Mouse (Mus musculus) adipocyte (in vitro differentiated cells): ENCODE results near the gene Gm20873.
"Not testable (repeated sequence)": the region's sequence is repeated elsewhere in the genome, so short reads cannot be mapped to it uniquely, and the experiment has no call there.

Source experiments
- DNase-seq: peaks from one replicate; pipeline ENCODE4 v3.0.0-alpha.2; 2016; ENCODE audit warnings: low spot score

The Gm20873 gene

GRCm38 (mm10) chrY:6266798-6267197, at the start of gene Gm20873:
Gm20873 (plus strand) TSS chrY:6267098.
- DNase-seq: not testable (repeated sequence)

GRCm38 (mm10) chrY:6237895-6238294, 29.0 kb upstream of the Gm20873 start, which contains the start of gene Gm21746:
Gm21746 (minus strand) TSS chrY:6237995.
- DNase-seq: not testable (repeated sequence)
